Mouse (Mus musculus) CH12F3 (cell line): ENCODE data around the gene H2-DMb2.
"Not testable (repeated sequence)": the region's sequence is repeated elsewhere in the genome, so short reads cannot be mapped to it uniquely, and the experiment has no call there.

Experiments
- in situ Hi-C: fragments of 300-500 bp; cut with MboI; formaldehyde crosslinking; loops from 2 replicates; pipeline ENCODE4 v1.14.3; 2020; ENCODE audit warnings: low sequenced_read_pairs

The H2-DMb2 gene

DNA sequence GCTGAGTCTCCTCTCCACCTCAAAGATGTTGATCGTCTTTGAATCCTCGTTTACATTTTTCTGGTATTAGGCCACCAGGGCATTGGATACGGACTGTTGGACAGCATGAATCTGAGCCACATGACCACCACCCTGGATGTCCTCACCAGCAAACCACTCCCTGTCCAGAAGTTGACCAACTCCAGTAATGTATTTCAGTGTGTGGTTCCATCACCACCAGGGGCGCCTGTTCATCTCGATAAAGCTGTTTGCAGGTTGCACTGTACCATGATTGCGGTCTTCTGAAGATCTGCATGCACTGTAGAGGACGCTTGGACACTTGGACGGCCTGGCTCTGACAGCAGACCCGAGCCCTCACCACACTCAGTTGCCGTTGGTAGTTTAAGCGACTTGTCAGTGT lies 9.8 kb upstream of the H2-DMb2 start:
- in situ Hi-C loops = loop anchor here (5.0 kb wide), 1 partner anchor 34 kb away; no protein-coding TSS in a partner anchor

DNA sequence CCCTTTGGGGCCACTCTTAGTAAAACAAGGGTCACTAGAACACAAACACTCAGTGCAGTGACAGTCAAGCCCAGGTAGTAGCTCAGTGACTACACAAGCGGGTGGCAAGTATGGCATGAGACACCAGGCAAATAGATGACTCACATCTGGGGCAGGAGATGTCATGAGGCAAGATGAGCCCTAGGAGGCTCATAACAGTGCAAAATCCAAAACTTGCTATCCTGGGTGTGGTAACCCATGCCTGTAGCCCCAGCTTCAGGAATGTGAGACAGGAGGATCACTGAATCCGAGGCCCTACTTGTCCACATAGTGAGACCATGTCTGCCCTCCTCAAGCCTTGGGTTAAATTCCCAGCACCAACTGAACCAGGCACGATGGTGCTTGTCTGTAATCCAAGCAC lies 8.7 kb upstream of the H2-DMb2 start:
- in situ Hi-C loops = loop anchor here (5.0 kb wide), 1 partner anchor 33 kb away; no protein-coding TSS in a partner anchor

DNA sequence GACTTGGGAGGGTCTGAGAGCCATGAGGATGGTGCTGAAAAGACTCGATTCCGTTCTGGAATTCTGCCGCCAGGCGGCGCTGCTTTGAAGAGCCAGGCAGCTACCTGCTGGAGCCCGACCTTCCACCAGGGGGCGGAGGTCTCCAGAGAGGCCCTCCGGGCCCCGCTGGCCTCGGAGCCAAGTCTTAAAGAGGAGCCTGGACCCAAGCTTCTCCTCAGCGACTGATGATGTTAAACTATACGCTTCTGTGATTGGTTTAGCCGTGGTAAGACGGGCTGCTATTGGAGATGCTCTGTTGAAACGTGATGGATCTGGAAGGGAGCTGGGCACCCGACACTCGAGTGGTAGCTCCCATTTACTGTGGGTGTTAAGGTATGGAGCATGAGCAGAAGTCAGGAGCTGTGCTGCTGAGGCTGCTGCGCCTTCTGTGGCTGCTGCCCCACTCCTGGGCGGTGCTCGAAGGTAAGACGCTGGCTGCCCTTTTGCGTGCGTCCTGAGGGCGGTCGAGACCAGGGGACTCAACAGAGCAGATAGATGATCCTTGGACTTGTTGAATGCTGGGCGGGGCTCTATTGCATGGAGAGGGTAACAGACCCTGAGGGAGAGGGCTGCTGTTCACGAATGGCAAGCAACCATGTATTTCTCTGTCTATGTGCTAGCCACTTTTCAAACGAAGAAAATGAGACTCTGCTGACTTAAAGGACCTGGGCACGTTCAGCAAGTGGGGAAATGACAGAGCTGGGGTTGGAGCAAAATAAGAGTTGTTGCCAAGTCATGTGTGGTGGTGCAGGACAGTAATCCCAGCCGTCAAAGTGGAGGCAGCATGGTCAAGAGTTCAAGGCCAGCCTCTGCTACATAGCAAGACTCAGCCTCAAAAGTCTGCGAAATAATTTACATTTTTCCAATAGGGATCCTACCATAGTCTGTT lies 7.5 kb upstream of the H2-DMb2 start:
- in situ Hi-C loops = no loop called here

DNA sequence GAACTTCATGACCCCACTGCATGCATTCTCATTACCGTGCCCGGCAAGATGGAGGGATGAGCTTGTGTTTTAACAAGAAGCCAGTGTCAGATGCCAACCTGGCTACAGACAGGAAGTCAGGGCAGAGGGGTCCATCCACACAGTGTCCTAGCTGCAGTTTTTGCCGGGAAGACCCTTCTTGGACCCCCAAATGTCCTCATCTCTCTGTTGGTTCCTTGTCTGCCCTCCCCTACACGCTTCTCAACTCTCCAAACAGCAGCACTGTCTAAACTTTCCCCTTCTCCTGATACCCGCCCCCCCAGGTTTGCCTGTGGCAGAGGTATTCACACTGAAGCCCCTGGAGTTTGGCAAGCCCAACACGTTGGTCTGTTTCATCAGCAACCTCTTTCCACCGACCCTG lies 5.5 kb upstream of the H2-DMb2 start:
- in situ Hi-C loops = no loop called here

DNA sequence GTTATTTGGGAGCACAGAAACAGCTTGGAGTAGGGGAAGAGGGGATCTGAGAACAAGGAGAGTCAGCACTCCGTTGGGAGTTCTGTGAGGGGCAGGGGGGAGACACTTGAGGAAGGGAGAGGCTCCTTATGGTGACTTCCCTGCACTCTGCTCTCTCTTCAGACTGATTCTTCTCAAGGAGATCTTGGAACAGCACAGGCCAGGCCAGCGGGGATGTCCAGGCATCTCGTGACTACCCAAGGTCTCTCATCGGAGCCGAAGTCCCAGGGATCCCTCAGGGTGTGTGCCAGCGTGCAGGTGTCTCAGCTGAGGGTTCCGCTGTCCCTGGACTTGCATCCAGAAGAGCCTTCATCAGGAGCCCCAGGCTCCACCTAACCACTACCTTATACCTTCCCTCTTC lies 4.5 kb upstream of the H2-DMb2 start:
- in situ Hi-C loops = no loop called here

DNA sequence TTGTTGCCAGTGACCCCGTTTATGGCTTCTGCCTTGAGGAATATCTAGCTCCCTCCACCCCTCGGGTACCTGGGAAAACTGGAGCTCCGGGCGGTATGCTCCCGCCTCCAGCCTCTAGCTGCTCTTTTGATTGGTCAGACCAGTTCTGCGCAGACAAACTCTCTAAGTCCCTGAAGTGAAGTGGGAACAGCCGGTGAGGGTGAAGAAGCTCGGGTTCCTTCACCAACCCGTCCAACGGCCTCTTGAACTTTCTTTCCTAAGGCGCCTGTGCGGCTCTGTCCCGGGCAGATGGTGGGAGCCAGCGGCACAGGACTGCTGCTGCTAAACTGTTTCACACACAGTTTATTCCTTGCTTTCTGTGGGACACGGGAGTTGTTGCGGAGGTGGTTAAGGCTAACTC lies 3.7 kb upstream of the H2-DMb2 start:
- in situ Hi-C loops = no loop called here

DNA sequence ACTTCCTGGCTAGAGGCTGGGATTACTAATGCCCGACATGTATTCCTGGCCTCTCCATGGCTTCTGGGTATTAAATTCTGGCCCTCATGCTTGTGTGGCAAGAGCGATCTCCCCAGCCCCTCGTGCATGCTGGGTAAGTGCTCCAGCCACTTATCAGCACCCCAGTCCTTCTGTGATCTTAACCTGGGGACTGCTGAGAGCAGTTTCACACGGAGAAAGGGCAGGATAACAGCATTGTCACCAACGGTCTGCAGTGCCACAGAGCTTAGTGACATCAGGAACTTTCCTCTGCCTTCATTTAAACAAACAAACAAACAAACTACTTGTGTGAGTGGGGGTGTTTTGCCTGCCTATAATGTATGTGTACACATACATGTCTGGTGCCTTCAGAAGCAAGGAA lies 2.9 kb upstream of the H2-DMb2 start:
- in situ Hi-C loops = no loop called here

DNA sequence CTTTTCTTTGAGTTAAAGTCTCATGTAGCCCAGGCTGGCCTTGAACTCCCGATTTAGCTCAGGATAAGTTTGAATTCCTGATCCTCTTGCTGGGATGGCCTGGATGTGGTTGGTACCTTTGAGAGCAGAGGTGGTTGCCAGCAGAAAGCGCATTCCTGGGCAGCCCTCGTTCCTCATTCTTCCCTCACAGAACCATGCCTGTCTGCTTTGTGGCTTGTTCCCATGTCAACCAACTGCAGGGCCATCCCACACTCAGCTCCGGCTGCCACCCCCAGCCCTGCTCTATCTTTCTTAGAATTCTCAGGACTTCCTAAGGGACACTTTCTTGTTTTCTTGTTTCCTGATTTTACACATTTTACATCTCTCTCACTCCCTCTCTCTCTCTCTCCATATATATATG lies 1.7 kb upstream of the H2-DMb2 start:
- in situ Hi-C loops = no loop called here

DNA sequence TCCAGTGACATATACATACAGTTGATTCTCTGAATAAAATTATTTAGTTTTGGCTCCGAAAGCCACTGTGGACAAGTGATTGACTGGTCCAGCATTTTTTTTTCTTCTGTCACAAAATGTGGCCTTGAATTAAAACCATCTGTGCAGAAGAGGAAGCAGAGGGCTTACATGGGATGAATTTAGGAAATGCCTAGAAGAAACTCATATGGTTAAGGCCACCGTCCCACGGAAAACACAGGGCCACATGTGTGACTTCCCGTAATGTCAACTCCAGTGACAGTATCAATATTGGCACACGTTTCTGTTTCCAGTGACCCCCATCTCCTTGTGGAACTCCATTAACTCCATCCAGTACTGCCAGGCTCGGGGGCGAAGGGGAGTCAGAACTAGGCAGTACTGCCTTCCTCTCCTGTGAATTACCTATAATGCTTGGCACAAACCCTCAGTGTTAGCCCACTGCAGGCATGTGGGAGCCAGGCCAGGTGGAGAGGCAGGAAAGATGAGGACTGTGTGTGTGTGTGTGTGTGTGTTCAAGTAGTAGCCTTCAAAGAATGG lies 574 bp upstream of the H2-DMb2 start:
- in situ Hi-C loops = no loop called here

DNA sequence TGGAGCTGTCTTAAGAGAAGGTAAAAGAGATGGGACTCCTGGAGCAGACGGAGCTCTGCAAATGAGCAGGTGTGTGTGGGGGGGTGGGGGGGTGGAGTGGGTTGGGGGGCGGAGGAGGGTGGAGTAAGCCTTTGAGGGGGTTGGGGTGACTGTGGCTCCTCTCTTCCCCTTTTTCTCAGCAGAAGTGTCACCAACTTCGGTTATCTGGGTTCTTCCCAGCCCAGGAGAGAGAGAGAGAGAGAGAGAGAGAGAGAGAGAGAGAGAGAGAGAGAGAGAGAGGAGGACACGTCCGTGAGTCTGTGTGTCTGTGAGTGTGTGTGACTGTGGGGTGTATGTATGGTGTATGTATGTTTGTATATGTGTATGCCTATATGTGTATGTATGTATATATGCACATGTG lies 354 bp downstream of the H2-DMb2 start:
- in situ Hi-C loops = no loop called here

DNA sequence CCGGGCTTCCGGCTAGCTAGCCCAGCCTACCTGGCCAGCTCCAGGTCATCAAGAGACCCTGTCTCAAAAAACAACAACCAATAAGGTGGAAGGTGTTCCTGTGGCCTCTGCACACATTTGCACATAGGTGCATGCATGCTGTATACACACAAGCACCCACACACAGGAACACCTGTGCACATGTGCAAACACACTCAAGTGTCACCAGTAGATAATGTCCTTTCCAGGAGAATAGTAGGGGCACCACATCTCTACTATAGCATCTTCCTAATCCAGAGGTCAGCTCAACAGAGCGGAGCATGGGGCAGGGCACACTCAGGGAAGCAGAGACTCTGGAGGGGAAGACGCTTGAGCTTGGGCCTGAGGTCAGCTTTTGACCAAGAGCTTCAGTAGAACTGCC lies 1.1 kb downstream of the H2-DMb2 start:
- in situ Hi-C loops = not testable (repeated sequence)

DNA sequence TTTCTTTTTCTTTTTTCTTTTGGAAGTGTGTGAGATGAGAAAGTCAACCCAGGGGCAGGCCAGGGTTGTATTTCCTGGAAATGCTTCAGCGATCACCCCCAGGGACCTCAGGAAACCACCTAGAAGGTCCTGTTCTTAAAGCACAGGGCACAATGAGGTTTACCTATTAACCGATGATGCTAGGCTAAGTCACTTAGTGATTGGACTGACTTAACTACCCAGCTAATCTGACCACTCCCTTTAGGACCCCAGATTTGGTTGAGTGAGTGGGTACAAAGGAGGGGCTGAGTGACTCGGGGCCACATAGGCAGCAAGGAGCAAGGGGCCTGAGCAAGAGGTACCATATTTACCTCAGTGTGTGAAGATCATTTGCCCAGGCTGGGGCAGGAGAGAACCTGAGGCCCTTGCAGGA lies 1.9 kb downstream of the H2-DMb2 start:
- in situ Hi-C loops = no loop called here

DNA sequence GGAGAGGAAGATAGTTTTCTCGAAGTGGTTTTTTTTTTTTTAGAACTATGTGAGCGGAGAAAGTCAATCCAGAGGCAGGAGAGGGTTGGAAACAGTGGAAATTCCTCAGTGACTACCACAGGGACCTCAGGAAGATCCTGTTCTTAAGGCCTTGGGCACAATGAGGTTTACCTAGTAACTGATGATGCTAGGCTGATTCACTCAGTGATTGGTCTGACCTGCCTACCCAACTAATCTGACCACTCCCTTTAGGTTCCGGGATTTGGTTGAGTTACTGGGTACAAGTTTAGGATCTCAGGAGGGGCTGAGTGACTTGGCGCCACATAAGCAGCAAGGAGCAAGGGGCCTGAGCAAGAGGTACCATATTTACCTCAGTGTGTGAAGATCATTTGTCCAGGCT lies 9.8 kb downstream of the H2-DMb2 start, which contains the start of gene H2-DMb1:
TSS of gene H2-DMb1 (plus strand) at position 150 of the 400 bp plus-strand sequence.
- in situ Hi-C loops = no loop called here

DNA sequence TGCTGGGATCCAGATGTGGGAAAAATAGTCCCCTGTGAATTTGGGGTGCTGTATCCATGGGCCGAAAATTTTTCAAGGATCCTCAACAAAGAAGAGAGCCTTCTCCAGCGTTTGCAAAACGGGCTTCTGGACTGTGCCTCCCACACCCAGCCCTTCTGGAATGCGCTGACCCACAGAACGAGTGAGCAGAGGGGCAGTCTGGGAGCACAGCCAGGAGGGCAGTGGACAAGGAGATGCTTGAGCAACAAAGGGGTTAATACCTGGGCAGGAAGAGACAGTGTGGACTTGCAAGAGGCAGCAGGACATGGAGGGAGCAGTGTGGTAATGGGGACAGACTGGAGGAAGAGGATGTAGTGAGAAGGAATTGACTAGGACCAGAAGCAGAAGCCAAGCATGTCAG lies 12.4 kb downstream of the H2-DMb2 start:
- in situ Hi-C loops = no loop called here

DNA sequence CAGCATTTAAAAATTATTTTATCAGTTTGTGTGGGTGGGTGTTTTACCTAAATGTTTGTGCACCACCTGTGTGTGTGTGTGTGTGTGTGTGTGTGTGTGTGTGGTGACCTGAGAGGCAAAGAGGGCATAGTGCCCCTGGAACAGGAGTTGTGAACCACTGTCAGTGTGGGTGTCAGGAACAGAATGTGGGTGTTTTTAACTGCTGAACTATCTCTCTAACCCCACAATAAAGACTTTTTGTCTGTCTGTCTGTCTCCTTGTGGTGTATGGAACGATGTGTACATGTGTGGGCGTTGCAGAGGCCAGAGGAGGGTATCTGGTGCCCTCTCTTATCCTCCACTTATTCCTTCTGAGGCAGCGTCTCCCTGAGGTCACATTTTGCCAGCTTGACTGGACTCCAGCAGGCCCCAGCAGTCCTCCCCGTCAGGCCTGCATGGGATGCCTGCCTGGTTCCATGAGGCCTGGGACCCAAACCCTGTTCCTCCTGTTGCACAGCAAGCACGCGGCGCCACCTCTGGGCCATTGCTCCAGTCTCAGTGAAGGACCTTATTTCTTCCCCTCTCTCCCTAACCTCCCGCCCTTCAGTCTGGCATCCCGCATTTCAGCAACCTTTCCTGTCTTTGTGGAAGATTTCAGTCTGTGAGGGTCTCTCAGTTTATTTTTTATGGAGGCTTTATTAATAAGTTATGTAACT lies 21.2 kb downstream of the H2-DMb2 start:
- in situ Hi-C loops = no loop called here

DNA sequence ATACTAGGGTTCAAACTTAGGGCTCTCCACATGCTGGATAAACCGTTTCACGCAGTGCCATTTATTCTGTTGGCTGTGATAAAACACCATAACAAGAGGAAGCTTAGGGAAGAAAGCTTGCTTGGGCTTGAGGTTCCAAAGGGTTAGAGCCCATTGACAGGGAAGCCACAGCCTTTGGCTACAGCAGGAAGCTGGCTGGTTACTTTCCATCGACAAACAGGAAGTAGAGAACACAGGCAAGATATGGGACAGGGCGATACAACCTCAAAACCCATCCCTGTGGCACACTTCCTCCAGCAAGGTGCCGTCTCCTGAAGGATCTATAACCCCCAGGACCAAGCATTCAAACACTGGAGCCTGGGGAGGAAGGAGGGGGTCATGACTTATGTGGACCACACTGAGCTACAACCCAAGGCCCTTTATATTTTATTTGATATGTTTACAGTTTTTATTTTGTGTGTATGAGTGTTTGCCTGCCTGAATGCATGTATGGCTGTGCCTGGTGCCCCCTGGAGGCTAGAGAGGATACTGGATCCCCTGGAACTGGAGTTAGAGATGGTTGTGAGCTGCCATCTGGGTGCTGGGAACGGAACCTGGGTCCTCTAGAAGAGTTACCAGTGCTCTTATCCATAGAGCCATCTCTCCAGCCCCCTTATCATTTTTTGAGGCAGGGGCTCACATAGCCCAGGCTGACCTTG lies 22.1 kb downstream of the H2-DMb2 start:
- in situ Hi-C loops = loop anchor here (5.0 kb wide), 2 partner anchors 33 to 83 kb away; no protein-coding TSS in a partner anchor

DNA sequence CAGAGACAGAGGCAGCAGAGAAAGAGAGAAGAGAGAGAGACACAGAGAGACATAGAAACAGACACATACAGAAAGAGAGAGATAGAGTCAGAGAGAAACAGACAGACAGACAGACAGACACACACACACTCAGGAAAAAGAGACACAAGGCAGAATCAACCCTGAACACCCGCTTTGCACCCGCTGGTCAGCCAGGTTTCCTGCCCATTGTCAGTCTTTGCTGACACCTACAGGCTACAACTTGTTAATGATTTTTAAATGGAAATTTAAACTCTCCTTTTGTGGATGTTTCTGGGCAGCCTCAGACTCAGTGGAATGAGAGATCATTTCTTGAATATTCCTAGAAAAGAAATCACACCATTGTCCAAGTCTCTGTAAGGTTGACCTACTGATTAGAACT lies 26.2 kb downstream of the H2-DMb2 start:
- in situ Hi-C loops = loop anchor here (5.0 kb wide), 2 partner anchors 37 to 87 kb away; no protein-coding TSS in a partner anchor

DNA sequence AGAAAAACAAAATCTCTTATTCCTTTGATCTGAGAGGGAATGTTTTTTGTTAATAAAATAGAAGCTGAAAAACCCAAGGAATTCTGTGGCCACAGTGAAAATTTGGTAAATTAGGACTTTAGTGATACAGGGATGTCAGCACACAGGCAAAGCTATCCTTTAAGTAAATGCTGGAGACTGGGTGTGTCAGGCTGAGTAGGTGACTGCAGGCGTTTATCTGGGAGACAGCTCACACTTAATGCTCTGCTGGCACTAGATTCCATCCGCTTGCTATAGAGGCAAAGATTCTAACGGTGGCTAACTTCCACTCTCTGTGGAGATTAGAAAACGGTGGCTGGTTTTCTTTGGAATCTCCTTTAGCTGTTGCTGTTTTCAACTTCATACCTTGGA lies 27.4 kb downstream of the H2-DMb2 start:
- in situ Hi-C loops = no loop called here

DNA sequence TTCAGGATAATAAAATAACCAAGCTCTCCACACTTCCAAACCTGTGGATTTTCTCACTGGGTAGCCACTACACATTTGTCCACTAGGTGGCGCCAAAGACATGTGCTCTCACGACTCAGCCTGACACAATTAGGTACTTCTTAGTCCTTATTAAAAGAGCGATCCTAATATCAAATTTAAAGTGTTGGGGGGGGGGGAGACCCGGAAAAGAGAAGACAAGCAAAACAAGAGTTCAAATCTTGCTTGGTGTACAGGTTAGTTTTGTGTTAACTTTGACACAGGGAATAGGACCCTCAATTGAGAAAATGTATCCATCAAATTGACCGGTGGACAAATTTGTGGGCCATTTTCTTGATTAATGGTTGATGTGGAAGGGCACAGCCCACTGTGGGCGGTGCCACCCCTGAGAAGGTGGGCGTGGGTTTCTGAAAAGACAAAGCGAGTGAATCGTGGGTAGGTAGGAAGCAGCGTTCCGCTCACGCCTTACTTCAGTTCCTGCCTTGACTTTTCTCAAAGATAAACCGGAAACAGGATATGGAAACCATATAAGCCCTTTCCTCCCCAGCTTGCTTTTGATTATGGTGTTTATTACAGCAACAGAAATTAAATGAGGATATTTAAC lies 27.9 kb downstream of the H2-DMb2 start:
- in situ Hi-C loops = no loop called here

DNA sequence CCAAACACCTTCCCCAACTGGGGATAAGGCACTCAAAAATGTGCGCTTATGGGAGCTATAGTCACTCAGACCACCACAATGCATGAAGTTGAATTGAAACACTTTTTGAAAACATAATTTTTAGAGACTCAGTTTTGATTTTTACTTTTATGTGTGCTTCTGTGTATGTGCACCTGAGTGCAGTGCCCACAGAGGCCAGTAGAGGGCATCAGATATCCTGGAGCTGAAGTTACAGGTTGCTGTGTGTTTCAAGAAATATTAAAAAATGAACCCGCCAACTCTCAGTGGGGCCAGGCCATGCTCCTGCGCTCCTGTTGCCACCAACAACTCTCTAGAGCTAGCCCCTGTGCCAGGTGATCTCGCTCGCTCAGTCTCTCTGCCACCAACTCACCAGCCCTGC lies 29.4 kb downstream of the H2-DMb2 start:
- in situ Hi-C loops = no loop called here

DNA sequence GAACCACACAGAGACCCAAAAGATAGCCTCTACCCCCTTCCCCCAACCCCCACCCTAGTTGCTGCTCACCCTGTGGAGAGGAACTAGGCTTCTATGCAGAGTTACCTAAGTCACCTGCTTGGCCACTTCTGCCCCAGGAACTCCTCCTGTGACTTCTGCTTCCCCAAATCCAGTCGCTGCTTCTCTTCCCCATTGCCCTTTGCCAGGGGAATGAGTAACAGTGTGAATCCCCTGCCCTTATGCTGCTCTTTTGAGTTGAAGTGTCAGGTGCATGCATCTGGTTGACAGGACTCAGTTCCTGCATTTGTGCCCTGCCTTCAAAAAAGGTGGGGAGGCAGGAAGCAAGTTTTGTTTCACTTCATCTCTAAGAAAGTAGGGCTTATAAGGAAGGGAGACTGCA lies 31.0 kb downstream of the H2-DMb2 start:
- in situ Hi-C loops = no loop called here
